Mouse (Mus musculus): ENCODE results near the gene Fndc11.

Fndc11 gene

DNA sequence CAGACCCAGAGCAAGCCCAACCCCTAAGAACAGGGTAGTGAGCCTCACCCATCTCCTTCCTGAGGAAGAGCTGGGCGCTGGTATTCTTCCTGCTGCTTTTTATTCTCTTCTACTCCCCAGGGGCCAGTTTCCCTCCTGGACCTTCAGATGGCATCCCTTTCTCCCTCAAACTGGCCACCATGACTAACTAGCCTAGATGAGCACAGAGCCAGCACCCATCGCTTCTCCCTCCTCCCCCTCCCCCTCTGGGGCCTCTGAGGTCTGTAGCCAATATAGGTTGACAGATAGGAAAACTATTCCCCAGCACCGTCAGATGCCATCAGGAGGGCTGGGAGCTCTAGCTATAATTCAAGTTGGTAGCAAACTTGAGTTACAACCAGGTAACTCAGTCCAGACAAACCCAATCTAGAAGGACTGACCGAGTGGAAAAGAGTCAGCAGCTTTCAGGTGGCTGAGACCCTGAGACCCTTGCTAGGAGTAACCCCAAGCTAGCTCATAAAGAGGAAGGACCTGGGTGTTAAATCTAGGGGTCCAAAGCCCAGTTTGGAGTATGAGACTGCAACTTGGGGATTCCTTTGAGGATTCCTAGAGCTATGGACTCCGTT lies 830 bp upstream of the Fndc11 start:
- DNase-seq (ENCODE audit: low spot score in 2 of 2) = no peak

DNA sequence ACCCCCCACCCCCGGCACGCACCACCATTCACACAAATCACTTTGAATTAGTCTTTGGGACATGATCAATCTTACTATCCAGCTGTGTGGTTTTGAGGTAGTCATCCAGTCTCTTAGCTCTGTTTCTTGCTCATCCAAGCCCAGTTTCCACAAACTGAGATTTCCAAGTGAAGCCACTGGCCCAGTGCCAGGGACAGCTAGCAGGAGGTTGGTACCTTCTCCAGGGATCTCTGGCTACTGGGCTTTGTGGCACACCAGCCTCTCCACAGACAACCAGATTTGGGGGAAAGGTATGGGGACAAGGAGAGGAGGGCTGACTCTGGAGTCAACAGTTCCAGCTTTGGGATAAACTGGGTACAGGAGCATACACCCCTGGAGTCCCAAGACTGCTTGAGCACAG lies 548 bp downstream of the Fndc11 start:
- DNase-seq (ENCODE audit: low spot score in 2 of 2) = no peak

DNA sequence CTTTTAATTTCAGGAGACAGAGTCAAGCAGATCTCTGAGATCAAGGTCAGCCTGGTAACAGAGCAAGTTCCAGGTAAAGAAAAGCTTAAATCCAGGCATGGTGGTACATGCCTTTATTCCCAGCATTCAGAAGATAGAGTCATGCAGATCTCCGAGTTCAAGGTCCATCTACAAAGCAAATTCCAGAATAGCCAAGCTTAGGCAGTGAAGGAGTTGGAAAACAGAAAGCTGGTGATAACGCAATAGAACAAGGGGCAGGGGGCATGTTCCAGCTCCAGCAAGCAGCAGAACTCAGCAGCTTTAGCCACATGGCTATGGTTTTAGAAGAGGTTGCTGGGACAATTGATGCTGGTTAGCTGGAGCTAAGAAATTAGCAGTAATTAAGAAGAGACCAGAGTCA lies 5.2 kb downstream of the Fndc11 start:
- no peak for DNase-seq (ENCODE audit: low spot score in 2 of 2)

DNA sequence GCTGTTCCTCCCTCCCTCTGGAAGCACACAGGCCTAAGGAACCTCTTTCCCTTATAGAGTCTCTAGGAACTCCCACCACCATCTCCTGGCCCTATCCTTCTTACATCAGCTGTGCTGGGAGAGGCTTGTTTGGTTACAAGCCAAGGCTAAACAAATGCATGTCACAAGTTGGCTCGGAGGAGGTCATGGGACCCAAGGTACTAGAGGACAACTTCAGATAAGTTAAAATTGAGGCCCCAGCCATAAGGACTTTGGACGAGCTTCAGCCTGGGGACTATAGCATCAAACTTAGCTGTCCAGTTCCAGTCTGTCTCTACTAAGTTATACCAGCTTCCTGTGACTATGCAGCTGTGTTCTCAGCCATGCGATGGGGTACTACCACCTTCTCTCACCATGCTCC lies 7.3 kb downstream of the Fndc11 start:
- no peak for DNase-seq (ENCODE audit: low spot score in 2 of 2)

DNA sequence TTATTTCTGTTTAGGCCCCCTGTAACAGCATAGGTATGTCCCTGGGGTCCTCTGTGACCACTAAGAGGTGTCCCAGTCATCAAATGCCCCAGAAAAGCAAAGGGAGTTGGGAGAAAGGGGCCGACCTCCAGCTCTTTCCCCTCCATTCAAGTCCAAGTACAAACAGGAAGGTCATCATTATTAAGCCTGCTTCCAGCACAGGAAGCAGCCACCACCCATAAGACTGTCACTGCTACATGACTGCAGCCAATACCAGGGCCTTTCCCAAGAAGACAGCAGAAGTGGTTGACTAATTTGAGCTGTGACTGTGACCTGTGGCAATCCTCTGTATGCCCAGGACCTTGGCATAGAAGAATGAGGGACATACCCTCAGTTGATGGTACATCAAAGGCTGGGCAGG lies 8.5 kb downstream of the Fndc11 start:
- DNase-seq (ENCODE audit: low spot score in 2 of 2) = no peak

DNA sequence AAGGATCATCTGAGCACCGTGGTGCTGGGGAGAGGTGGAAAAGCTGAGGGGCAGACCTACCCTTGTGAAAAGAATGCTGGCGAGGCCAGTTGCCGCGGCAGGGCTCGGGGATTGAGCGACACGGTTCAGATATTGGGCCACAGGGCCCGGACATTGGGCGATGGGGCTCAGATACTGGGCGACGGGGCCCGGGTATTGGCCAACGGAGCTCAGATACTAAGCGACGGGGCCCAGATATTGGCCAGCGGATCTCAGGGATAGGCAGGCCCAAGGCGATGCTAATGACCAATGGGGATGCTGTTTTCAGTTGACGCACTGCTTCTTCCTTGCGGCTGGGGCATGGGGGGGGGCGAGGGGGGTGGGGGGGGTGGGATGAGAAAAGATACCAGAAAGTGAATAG lies 11.4 kb downstream of the Fndc11 start:
- no peak for DNase-seq (ENCODE audit: low spot score in 2 of 2)

DNA sequence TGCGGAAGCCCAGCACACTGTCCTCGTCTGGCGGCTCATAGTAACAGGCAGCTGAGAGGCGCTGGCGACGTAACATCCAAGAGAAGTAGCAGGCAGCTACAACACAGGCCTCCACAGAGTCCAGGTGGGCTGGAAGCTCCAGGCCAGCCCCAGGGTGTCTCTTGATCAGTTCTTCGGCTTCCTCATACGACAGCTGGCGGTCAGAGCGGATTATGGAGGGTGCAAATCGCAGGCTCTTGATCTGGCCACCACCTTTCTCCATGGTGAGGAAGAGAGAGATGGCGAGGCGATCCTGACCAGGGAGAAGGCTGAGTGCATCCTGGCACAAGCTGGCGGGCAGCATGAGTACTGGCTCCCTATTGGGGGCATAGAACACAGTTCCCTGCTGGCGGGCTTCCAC lies 13.6 kb downstream of the Fndc11 start:
- no peak for DNase-seq (ENCODE audit: low spot score in 2 of 2)

DNA sequence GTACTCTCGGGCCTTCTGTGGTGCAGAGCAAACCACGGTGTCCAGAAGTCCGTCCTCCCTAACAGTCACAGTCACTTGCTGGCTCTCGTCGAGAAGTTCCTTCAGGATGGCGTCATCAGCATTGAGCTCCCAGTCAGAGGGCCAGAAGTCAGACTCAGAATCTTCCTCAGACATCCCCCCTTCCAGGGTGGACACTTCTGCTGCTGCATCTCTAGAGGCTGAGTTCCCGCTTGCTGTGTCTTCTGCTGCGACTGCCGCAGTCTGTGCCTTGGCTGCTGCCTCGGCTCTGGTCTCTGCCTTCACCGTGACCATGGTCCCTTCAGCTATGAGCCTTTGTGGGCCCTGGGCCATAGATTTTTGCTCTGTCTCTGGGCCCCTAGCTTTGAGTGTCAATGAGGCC lies 14.9 kb downstream of the Fndc11 start:
- DNase-seq (ENCODE audit: low spot score in 2 of 2) = no peak

DNA sequence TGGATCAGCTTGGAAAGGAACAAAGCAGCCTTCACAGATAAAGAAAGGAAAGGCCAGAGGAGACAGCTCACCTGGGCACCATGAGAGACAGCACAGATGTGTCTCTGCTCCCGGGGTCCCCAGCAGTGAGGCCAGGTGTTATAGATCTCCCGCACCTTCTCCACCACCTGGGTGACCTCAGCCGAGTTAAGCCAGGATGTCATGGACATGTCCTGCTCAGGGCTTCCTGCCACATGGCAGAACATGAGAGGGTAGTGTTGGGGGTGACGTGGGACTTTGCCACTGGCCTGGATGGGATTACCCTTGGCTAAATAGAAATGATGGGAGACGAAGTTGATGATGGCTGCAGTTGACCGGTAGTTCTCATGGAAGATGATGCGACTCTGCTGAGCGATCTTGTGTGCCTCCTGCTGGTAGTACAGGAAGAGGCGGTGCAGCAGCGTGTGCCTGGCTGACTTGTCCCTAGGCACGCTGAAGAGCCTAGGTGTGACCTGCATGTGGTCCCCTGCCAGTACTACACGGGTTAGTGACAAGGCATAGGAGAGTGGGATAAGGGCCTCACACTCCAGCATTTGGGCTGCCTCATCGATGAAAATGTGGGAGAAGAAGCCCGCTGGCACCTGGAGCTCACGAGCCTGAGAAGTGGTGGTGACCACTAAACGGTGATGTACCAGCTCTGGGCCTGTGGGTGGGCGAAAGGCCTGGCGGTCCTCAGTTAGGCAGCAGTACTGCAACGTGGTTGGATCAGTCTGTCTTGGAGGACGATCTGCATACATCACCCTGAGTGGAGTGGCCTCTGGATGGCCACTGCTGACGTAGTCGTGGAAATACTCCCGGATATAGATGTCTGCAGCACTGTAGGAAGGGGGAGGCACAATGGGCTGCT lies 16.1 kb downstream of the Fndc11 start:
- DNase-seq (ENCODE audit: low spot score in 2 of 2) = no peak

DNA sequence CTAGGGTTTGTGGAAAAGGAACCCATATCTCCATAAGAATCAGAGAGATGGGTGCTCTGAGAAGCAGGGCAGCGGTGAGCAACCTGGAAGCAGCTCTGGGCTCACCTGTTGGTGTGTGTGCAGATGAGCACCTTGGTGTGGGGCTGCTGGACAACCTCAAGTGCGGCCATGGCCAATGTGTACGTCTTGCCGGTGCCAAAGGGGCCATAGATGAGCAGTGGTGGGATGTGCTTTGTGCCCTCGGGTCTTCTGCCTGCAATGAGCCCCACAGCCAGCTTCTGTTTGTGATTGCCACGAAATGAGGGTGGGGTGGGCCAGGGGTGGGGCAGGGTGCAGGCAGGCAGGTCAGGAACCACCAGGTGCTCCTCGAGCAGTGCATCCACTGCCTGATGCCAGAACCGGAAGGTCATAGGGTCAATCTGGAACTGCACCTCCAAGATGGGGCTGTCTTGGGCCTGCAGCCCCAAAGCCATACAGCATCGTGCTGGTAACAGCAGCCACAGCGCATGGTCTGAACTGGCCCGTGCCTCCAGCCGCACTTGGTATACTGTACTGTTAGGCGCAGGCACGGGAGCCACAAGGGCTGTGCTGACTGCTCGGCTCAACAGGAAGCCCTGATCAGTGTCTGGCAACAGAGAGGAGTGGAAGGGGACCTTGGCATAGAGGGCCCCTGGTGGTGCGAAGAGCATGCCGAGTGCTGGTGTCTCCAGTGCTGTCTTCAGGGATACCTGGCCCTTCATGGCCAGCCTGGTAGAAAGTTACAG lies 17.6 kb downstream of the Fndc11 start:
- DNase-seq (ENCODE audit: low spot score in 2 of 2) = no peak

DNA sequence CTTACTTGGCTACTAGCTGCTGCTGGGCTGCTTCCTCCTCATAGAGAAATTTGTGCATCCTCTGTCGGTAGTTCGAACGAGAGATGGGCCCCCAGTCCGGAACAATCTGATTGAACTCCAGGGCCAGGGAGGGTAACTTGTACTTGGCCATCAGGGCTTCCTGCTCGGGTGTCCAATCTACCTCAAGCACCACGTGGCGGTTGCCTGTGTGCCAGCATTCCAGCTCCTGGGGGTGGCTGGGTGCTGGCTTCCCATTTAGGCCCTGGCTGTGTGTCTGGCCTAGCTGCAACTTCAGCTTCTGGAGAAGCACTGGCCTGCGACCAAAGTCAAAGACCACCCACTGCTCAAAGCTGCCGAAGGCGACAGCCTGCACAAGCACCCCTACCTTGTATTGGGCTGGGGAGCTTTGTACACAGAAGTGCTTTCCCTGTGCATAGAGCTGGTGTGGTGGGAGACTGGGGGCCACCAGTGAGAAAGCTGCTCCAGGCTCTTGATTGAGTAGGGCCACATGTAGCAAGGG lies 18.3 kb downstream of the Fndc11 start:
- DNase-seq (ENCODE audit: low spot score in 2 of 2) = no peak

DNA sequence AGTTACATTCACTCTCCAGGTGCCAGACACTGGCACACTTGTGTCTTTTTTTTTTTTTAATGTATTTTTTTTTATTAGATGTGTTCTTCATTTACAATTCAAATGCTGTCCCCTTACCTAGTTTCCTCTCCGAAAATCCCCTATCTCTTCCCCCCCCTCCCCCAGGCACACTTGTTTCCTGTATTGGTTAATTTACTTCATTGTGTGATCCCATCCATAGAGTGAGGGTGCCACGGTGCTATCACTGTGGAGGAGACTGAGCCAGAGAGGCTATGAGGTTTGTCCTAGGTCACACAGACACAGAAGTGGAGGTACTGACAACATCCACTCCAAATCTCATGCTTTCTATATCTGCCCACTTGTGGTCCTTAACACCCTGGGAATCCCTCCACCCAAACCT lies 19.0 kb downstream of the Fndc11 start:
- no peak for DNase-seq (ENCODE audit: low spot score in 2 of 2)

DNA sequence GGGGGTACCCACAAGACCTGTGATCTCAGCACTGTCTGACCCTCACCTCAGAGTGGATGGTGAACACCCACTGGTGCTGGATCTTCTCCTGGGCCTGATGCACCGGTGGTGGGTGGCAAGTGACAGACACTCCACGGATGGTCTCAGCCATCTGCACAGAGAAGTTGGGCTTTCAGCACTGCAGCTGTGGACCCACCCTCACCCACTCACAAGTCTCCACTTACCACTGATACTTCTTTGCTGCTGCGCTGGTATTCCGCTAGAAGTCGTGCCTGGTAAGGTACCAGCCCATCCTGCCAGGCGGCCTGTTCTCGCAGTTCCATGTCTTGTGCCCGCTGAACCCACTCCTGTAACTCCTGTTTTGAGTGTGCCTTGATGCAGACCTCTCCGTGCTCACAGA lies 19.4 kb downstream of the Fndc11 start:
- DNase-seq (ENCODE audit: low spot score in 2 of 2) = no peak

DNA sequence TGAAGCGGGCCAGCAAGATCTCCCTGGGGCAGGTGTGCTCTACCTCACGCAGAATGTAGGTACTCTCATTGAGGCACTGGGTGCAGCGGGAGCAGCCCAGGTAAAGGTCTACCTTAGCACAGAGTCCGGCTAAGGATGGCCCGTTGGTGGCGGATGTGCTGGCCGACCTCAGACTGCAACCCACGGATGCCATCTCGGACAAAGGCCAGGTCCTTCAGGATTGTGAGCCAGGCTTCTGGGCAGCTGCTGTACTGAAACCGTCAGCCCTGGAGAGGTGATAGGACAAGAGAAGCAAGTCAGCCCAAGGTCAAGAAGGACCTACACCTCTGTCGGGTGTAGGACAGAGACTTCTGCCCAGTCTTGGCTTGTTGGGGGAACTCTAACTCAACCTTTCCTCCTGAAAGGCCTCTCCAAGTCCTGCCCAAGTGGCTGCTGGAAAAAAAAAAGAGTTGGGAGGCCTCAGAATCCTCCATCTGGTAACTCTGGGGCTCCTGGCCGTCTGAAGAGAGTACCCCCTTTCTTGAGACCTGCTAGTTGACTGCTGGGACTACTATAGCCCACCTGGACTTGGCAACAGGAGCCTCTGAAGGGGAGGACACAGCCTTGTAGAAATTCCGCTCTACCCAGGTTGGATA lies 21.1 kb downstream of the Fndc11 start:
- no peak for DNase-seq (ENCODE audit: low spot score in 2 of 2)

DNA sequence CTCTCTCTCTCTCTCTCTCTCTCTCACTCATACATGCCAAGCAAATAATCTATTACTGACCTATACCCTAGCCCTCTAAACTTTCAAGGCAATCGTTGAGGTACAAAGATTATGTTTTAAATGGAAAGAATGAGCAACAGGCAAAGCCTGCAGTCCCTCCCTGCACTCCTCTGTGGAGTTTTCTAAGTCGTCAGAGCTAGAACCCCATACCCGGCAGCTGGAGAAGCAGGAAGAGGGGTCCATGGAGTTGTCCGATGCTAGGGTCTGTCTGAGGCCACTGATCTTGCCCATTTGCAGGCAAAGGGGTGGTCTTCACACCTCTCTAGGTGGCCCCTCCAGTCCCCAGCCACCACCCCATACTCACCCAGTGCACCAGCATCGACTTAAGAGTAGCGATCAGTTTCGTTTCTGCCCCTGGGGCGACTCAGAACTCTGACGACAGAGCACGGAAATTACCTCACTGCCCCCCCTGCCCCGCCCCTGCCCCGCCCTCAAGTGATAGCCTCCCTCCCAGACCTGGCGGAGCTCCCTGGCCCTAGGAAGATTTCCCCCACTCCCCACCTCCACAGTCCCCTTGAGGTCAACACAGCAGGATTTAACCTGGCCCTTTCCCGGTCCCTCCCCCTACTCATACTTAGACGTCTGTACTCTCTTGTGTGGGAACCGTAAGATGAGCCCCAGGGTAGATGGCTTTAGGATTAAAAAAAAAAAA lies 21.9 kb downstream of the Fndc11 start, which contains the start of gene Helz2:
TSS of gene Helz2 (minus strand) at position 426 of the 712 bp plus-strand sequence.
- peak; percentile 34 to 39 for DNase-seq (ENCODE audit: low spot score in 2 of 2)

DNA sequence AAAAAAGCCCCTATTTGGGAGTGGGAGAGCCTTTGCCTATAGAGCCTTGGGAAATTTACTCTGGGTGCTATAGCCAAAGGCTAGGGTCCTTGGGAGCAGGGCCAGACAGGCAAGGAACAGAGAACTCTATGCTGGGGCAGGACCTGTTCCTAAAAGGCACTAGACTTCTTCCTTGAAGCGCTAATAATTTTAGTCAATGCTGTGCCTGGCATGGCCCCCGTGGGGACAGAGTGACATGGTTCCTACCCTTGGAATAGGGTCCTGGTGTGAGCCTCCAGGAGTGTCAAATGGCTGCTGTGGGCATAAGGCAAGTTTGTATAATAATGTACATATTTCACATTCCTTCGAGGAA lies 22.5 kb downstream of the Fndc11 start:
- DNase-seq (ENCODE audit: low spot score in 2 of 2) = no peak

DNA sequence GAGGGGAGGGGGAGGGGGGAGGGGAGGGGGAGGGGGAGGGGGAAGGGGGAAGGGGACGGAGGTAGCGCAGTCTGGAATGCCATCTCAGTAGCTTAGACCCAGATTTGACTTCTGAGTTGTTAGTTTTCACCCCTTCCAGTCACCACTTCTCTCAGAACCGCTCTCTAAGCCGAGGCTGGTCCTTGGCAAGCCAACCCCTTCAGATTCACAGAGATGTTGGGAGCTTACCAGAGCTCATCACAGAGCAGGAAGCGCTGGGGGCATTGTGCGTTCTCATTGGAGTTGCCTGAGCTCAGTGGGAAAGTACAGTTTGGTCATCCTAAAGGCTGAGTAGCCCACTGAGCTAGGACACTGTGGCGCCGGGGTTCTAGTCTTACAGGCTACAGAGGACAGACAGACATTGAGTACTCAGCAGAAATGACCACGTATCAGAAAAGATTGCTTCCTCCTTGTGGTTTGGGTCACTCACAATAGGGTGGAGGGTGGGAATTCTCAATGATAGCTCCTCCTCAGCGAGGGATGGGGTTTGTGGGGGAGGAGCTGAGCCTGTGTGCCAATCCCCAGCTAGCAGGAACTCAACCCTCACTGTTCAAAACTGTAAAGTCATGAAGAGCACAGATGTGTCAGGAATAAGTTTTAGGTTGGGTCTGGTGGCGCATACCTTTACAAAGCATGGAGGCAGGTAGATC lies 24.0 kb downstream of the Fndc11 start:
- DNase-seq (ENCODE audit: low spot score in 2 of 2) = no peak

DNA sequence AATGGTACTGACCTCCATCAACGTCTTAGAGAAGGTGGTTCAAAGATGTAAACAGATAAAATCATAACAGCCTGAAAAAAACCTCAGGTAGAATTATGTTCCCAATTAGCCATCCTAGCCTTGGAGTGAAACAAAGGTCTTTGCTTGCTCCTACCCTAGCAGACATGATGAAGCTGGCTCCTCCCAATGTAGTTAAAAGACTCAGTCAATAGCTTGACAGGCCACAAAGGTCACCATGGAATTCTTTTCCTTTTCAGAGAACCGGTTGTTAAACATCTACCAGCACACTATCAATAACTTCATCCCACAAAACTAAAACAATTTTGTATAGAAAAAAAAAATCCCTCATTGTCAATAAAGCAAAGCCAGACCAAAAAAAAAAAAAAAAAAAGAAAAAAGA lies 25.2 kb downstream of the Fndc11 start:
- no peak for DNase-seq (ENCODE audit: low spot score in 2 of 2)

DNA sequence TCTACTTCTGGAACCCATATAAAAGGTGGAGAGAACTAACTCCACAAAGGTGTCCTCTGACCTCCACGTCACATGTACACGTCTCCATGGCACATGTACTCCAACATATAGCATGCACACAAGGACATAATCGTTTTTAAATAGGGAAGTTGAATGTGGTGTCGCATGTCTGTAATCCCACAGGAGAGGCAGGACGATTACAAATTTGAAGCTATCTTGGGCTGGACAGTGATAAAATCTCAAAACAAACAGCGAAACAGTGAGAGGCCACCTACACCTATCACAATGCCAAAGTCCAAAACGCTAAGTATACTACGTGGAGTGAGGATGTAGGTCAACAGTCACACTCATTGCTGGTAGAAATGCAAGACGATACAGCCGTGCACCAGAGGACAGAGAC lies 29.4 kb downstream of the Fndc11 start:
- DNase-seq (ENCODE audit: low spot score in 2 of 2) = no peak

DNA sequence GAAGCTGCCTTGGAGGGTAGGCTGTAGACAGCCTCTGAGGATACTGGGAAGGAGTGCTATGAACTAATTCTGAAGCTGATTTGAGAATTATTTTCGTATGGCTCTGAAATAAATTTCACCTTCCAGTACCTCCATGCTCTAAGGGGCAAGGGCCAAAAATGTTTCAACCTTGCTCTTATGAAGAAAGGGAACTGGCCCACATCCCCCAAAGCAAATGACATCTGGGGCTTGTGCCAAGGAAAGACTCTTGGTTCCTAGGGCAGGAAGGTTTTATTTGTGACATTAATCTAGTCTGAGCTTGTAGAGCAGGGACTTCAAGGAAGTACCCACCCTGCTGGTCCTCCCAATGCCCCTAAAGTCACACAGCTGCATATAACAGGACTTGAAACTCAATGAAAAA lies 32.0 kb downstream of the Fndc11 start:
- no peak for DNase-seq (ENCODE audit: low spot score in 2 of 2)

DNA sequence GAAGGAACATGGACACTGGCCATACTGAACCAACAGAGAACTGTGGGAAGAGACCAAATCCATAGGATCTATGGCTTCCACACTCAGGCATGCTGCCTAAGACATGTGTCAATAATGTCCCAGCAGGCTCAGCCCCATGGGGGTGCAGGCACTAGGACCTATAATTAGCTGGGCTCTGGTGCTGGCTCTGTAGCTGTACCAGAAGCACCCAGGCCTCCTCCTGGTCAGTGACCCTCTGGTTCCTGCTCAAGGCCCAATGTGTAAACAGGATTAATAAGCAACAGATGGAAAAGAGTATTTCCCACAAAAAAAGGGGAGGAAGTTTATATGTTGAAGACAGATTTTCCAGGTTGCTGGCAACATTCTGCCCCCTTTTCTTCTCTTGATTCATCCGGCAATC lies 33.4 kb downstream of the Fndc11 start:
- DNase-seq (ENCODE audit: low spot score in 2 of 2) = no peak

Data from urinary bladder, postnatal 36 days (tissue).